Mouse (Mus musculus): ENCODE results near the gene 2200002J24Rik. TPM values are rescaled to one million over a fixed set of nuclear protein-coding genes. Genes with fewer than 3 reads are reported as not detected.

2200002J24Rik gene
- total RNA-seq, 1 experiment: 2.4 TPM

- in situ Hi-C loops (cut with MboI; ENCODE audit: low sequenced_read_pairs in 2 of 2, unreplicated experiment in 2 of 2): no loop called here
Measured at GRCm38 (mm10) chr7:30711942-30712341, 13.2 kb downstream of the 2200002J24Rik start, which contains the start of gene Atp4a. Atp4a (plus strand) TSS chr7:30712209.

GRCm38 (mm10) chr7:30717006-30717715, 18.4 kb downstream of the 2200002J24Rik start:
- Histone ChIP-seq H3K36me3 (ENCODE audit: control insufficient read depth, insufficient read depth, low read length, poor library complexity, severe bottlenecking) (no peaks in the 10 kb centered on the region), H3K9me3 (ENCODE audit: control insufficient read depth, insufficient read depth, low read depth, low read length) (no peaks in the 10 kb centered on the region), H3K9ac (ENCODE audit: insufficient read depth, low read depth, low read length, poor library complexity, severe bottlenecking) (peak overlapping the region; percentile 27), H3K4me3 (ENCODE audit: insufficient read depth in 1 of 2, low read depth in 1 of 2, low read length in 2 of 2, poor library complexity in 1 of 2, severe bottlenecking in 1 of 2) (peak overlapping the region; percentile 62 to 77), H3K4me1 (ENCODE audit: control insufficient read depth in 2 of 2, insufficient read depth in 2 of 2, low read length in 2 of 2, poor library complexity in 1 of 2) (peaks cover 0 to 3% of the 10 kb centered on the region in 2 experiments; a peak in 1 of 4 replicates), H3K27ac (ENCODE audit: insufficient read depth, low read depth, low read length, poor library complexity, severe bottlenecking) (no peak overlapping the region)
- DNase-seq (ENCODE audit: low read depth, low spot score): peak; percentile 99
- TF ChIP-seq HCFC1 (IDR thresholded peaks at IDR 0.05; ENCODE audit: borderline replicate concordance, insufficient read depth, low read length) (no peak), MAFK (IDR thresholded peaks at IDR 0.05; ENCODE audit: insufficient read depth, low read depth, low read length) (no peak), ZC3H11A (IDR thresholded peaks at IDR 0.05; ENCODE audit: borderline replicate concordance, low read depth, low read length) (no peak), CHD2 (IDR thresholded peaks at IDR 0.05; ENCODE audit: low read depth, low read length) (no peak), ZNF384 (IDR thresholded peaks at IDR 0.05; ENCODE audit: low read depth, low read length) (no peak)
- in situ Hi-C loops (cut with MboI; ENCODE audit: low sequenced_read_pairs in 2 of 2, unreplicated experiment in 2 of 2): no loop called here

More at GRCm38 (mm10) chr7:30711942-30712341, 13.2 kb downstream of the 2200002J24Rik start, which contains the start of gene Atp4a:
- no peaks in the 10 kb centered on the region for H3K9me3 ChIP-seq (ENCODE audit: control insufficient read depth, insufficient read depth, low read depth, low read length)
- H3K4me3 ChIP-seq (ENCODE audit: insufficient read depth in 1 of 2, low read depth in 1 of 2, low read length in 2 of 2, poor library complexity in 1 of 2, severe bottlenecking in 1 of 2): no peak within 1 kb of the TSS
- no peaks in the 10 kb centered on the region for H3K36me3 ChIP-seq (ENCODE audit: control insufficient read depth, insufficient read depth, low read length, poor library complexity, severe bottlenecking)
- no peak within 1 kb of the TSS for H3K27ac ChIP-seq (ENCODE audit: insufficient read depth, low read depth, low read length, poor library complexity, severe bottlenecking)
- peaks cover 0 to 3% of the 10 kb centered on the region in 2 experiments; a peak in 1 of 4 replicates for H3K4me1 ChIP-seq (ENCODE audit: control insufficient read depth in 2 of 2, insufficient read depth in 2 of 2, low read length in 2 of 2, poor library complexity in 1 of 2)
- no peak within 1 kb of the TSS for H3K9ac ChIP-seq (ENCODE audit: insufficient read depth, low read depth, low read length, poor library complexity, severe bottlenecking)
- TF ChIP-seq CHD2 (IDR thresholded peaks at IDR 0.05; ENCODE audit: low read depth, low read length) (no peak), MAFK (IDR thresholded peaks at IDR 0.05; ENCODE audit: insufficient read depth, low read depth, low read length) (no peak), HCFC1 (IDR thresholded peaks at IDR 0.05; ENCODE audit: borderline replicate concordance, insufficient read depth, low read length) (no peak), ZC3H11A (IDR thresholded peaks at IDR 0.05; ENCODE audit: borderline replicate concordance, low read depth, low read length) (no peak), ZNF384 (IDR thresholded peaks at IDR 0.05; ENCODE audit: low read depth, low read length) (no peak)
- DNase-seq (ENCODE audit: low read depth, low spot score): no peak

- H3K27ac ChIP-seq (ENCODE audit: insufficient read depth, low read depth, low read length, poor library complexity, severe bottlenecking): no peak overlapping the region
- TF ChIP-seq ZNF384 (IDR thresholded peaks at IDR 0.05; ENCODE audit: low read depth, low read length): no peak
- no peak for TF ChIP-seq MAFK (IDR thresholded peaks at IDR 0.05; ENCODE audit: insufficient read depth, low read depth, low read length)
- no peak for TF ChIP-seq ZC3H11A (IDR thresholded peaks at IDR 0.05; ENCODE audit: borderline replicate concordance, low read depth, low read length)
- TF ChIP-seq HCFC1 (IDR thresholded peaks at IDR 0.05; ENCODE audit: borderline replicate concordance, insufficient read depth, low read length): no peak
- no peak for TF ChIP-seq CHD2 (IDR thresholded peaks at IDR 0.05; ENCODE audit: low read depth, low read length)
- no peaks in the 10 kb centered on the region for H3K36me3 ChIP-seq (ENCODE audit: control insufficient read depth, insufficient read depth, low read length, poor library complexity, severe bottlenecking)
- in situ Hi-C loops (cut with MboI; ENCODE audit: low sequenced_read_pairs in 2 of 2, unreplicated experiment in 2 of 2): no loop called here
- H3K9me3 ChIP-seq (ENCODE audit: control insufficient read depth, insufficient read depth, low read depth, low read length): no peaks in the 10 kb centered on the region
- no peak for DNase-seq (ENCODE audit: low read depth, low spot score)
- peak overlapping the region; percentile 46 to 56; a peak in 3 of 4 replicates for H3K4me3 ChIP-seq (ENCODE audit: insufficient read depth in 1 of 2, low read depth in 1 of 2, low read length in 2 of 2, poor library complexity in 1 of 2, severe bottlenecking in 1 of 2)
- H3K9ac ChIP-seq (ENCODE audit: insufficient read depth, low read depth, low read length, poor library complexity, severe bottlenecking): no peak overlapping the region
- H3K4me1 ChIP-seq (ENCODE audit: control insufficient read depth in 2 of 2, insufficient read depth in 2 of 2, low read length in 2 of 2, poor library complexity in 1 of 2): peaks cover 0 to 3% of the 10 kb centered on the region in 2 experiments; a peak in 1 of 4 replicates
Measured at GRCm38 (mm10) chr7:30717716-30718046, 19.0 kb downstream of the 2200002J24Rik start.

GRCm38 (mm10) chr7:30719669-30720068, 20.9 kb downstream of the 2200002J24Rik start:
- Histone ChIP-seq H3K9ac (ENCODE audit: insufficient read depth, low read depth, low read length, poor library complexity, severe bottlenecking) (no peak overlapping the region), H3K27ac (ENCODE audit: insufficient read depth, low read depth, low read length, poor library complexity, severe bottlenecking) (no peak overlapping the region), H3K36me3 (ENCODE audit: control insufficient read depth, insufficient read depth, low read length, poor library complexity, severe bottlenecking) (no peaks in the 10 kb centered on the region), H3K9me3 (ENCODE audit: control insufficient read depth, insufficient read depth, low read depth, low read length) (no peaks in the 10 kb centered on the region), H3K4me1 (ENCODE audit: control insufficient read depth in 2 of 2, insufficient read depth in 2 of 2, low read length in 2 of 2, poor library complexity in 1 of 2) (peaks cover 0 to 4% of the 10 kb centered on the region in 2 experiments; a peak in 1 of 4 replicates), H3K4me3 (ENCODE audit: insufficient read depth in 1 of 2, low read depth in 1 of 2, low read length in 2 of 2, poor library complexity in 1 of 2, severe bottlenecking in 1 of 2) (no peak overlapping the region)
- no peak for TF ChIP-seq ZC3H11A (IDR thresholded peaks at IDR 0.05; ENCODE audit: borderline replicate concordance, low read depth, low read length)
- TF ChIP-seq ZNF384 (IDR thresholded peaks at IDR 0.05; ENCODE audit: low read depth, low read length): no peak
- no peak for TF ChIP-seq CHD2 (IDR thresholded peaks at IDR 0.05; ENCODE audit: low read depth, low read length)
- TF ChIP-seq MAFK (IDR thresholded peaks at IDR 0.05; ENCODE audit: insufficient read depth, low read depth, low read length): no peak
- no peak for TF ChIP-seq HCFC1 (IDR thresholded peaks at IDR 0.05; ENCODE audit: borderline replicate concordance, insufficient read depth, low read length)
- no peak for DNase-seq (ENCODE audit: low read depth, low spot score)
- in situ Hi-C loops (cut with MboI; ENCODE audit: low sequenced_read_pairs in 2 of 2, unreplicated experiment in 2 of 2): no loop called here
